Mouse (Mus musculus) small intestine, adult 2 months (tissue): ENCODE measurements around the gene Wbp1l.

Experiments
- CTCF ChIP-seq: fragments of 200-500 bp; IDR thresholded peaks from 2 replicates; pipeline ENCODE4 v1.5.1; 2012; ENCODE audit warnings: low read depth, mild to moderate bottlenecking, control low read depth, inconsistent platforms, low read length, moderate library complexity, mixed read lengths; ENCODE audit not compliant: insufficient replicate concordance, insufficient read length; ENCODE audit errors: extremely low read depth
- POLR2A ChIP-seq: fragments of 200-500 bp; IDR thresholded peaks from 2 replicates; pipeline ENCODE4 v1.6.1; 2012; ENCODE audit warnings: low read depth, mild to moderate bottlenecking, control low read depth, inconsistent platforms, low read length, moderate library complexity

DNA sequence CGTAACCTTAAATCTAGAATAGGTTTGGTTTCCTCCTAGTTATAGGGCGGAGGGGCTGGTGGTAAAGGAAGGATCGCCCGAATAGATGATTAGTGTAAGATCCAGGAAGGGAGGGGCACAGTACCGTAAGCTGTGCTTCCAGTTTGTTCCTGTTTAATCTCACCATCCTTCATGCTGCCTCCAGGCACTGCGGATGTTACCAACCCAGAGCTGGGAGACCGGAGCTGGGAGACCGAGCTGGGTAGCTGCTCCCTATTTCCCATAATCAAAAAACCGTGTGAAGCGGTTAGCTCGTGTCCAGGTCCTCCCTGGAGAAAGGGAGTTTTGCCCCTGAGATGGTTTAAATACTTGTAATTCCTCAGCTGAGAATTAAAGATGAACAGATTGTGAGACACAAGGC lies 17.5 kb downstream of the Wbp1l start:
- TF ChIP-seq POLR2A, result no peak
- TF ChIP-seq CTCF, result no peak
